Mouse (Mus musculus) cortical plate, adult 2 months (tissue): ENCODE measurements around the gene Wdr24.

Experiments used
- CTCF ChIP-seq: fragments of 200-500 bp; IDR thresholded peaks from 2 replicates; pipeline ENCODE4 v1.5.1; 2011; ENCODE audit warnings: mild to moderate bottlenecking, control low read depth, low read length; ENCODE audit not compliant: insufficient read depth; ENCODE audit errors: extremely low read depth
- POLR2A ChIP-seq: fragments of 200-500 bp; IDR thresholded peaks from 2 replicates; pipeline ENCODE4 v1.6.1; 2011; ENCODE audit warnings: mild to moderate bottlenecking, low read length, control low read depth; ENCODE audit not compliant: insufficient read depth; ENCODE audit errors: extremely low read depth

- TF ChIP-seq POLR2A (no peak), CTCF (no peak)
Measured at GRCm38 (mm10) chr17:25794998-25795397, 28.4 kb upstream of the Wdr24 start.
